Mouse (Mus musculus): ENCODE measurements around the gene Caln1. TPM values are rescaled to one million over a fixed set of nuclear protein-coding genes. Genes with fewer than 3 reads are reported as not detected.

The Caln1 gene
- polyA plus RNA-seq (2012) = 0.01 TPM in 1 of 2 replicates, not detected in the other

DNA sequence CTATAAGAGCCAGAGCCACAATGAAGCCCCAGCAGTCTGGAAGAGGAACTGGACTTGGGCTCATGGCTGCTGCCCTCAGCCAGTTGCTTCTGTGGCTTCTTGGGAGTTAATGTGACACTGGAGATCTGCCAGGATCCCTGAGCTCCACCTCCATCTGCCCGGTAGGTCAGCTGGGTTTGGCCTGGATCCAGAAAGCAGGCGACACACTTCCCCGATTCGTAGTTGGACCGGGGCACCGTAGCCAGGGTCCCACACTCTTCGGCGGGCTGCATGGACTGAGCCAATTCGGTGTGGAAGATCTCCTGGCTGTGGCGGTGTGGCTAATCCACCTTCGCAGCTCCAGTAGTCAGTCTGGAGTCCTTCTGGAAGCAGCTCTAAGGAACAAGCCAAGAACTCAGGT, at the start of gene Caln1:
TSS of gene Caln1 (plus strand) at position 219 of the 400 bp plus-strand sequence.
- Histone ChIP-seq H3K36me3 (ENCODE audit: control insufficient read depth) (no peaks in the 10 kb centered on the region), H3K9me3 (ENCODE audit: control insufficient read depth, low read length) (peaks cover 29% of the 10 kb centered on the region), H3K27me3 (ENCODE audit: control insufficient read depth) (no peaks in the 10 kb centered on the region), H3K4me1 (ENCODE audit: control insufficient read depth) (no peaks in the 10 kb centered on the region), H3K4me3 (replicated peaks) (no peak within 1 kb of the TSS)
- TF ChIP-seq TAL1 (IDR thresholded peaks at IDR 0.05; ENCODE audit: low read length) (no peak), GATA1 (IDR thresholded peaks at IDR 0.05; ENCODE audit: low read length) (no peak)

DNA sequence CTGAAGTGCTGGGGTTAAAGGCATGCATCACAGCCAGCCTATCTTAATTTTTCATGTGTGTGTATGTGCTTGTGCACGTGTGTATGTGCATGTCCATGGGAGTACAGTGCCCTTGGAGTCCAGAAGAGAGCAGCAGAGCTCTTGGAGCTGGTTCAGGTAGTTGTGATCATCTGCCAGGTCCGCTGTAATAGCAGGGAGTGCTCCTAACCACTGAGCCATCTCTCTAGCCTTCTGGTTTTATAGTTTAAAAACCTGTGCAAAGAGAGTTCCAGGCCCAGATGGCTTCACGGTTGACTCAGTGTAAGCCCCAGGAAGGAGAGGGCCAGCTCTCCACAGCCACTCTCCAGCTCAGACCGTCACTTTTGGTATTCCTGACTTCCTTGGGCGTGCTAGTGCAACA, 49.5 kb upstream of the Caln1 start:
- no peaks in the 10 kb centered on the region for H3K4me1 ChIP-seq (ENCODE audit: control insufficient read depth)
- peaks cover 2% of the 10 kb centered on the region; the same call in 1 of the 2 replicates for H3K9me3 ChIP-seq (ENCODE audit: control insufficient read depth, low read length)
- peaks cover 24% of the 10 kb centered on the region for H3K36me3 ChIP-seq (ENCODE audit: control insufficient read depth)
- no peaks in the 10 kb centered on the region for H3K27me3 ChIP-seq (ENCODE audit: control insufficient read depth)
- H3K4me3 ChIP-seq (replicated peaks) = no peak overlapping the region
- TF ChIP-seq TAL1 (IDR thresholded peaks at IDR 0.05; ENCODE audit: low read length) (no peak), GATA1 (IDR thresholded peaks at IDR 0.05; ENCODE audit: low read length) (no peak)

DNA sequence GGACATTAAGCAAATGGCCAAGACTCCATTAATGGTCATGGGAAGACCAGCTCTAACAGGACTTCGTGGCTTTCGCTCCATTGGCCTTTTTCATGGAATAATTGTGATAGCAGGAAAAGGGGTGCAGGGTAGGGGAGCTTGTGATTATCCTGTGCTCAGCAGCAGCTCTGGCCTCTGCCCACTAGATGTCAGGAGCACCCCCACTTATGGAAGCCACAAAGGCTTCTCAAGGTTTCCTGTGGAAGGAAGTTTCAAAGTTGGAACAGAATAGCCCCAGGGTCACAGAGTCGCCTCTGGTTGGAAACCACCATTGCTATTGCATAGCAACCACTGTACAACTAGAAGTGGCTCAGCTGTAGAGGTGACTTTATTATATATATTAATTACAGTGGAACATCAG, 48.8 kb upstream of the Caln1 start:
- H3K9me3 ChIP-seq (ENCODE audit: control insufficient read depth, low read length) = peaks cover 2% of the 10 kb centered on the region; the same call in 1 of the 2 replicates
- no peak for TF ChIP-seq GATA1 (IDR thresholded peaks at IDR 0.05; ENCODE audit: low read length)
- peaks cover 27% of the 10 kb centered on the region for H3K36me3 ChIP-seq (ENCODE audit: control insufficient read depth)
- no peak overlapping the region for H3K4me3 ChIP-seq (replicated peaks)
- H3K27me3 ChIP-seq (ENCODE audit: control insufficient read depth) = no peaks in the 10 kb centered on the region
- H3K4me1 ChIP-seq (ENCODE audit: control insufficient read depth) = no peaks in the 10 kb centered on the region

DNA sequence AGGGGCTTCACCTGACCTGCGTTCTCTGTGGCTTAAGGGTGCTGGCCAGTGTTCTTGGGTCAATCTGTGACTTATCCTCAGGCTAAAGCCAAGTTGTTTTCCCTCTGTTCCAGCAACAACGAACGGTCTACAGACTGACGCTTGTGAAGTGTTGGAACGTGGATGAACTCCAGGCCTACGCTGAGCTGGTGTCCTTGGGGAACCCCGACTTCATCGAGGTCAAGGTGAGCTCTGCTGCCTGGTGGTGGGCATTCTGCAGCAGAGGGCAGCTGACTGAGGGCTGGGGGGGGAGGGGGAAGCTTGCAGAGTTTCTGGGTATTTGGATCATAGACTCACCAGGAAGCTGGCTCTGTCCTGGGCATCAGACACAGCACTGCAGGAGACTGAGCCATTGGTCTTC, 43.8 kb upstream of the Caln1 start:
- TF ChIP-seq TAL1 (IDR thresholded peaks at IDR 0.05; ENCODE audit: low read length) (no peak), GATA1 (IDR thresholded peaks at IDR 0.05; ENCODE audit: low read length) (no peak)
- H3K36me3 ChIP-seq (ENCODE audit: control insufficient read depth) = peaks cover 40% of the 10 kb centered on the region
- no peak overlapping the region for H3K4me3 ChIP-seq (replicated peaks)
- no peaks in the 10 kb centered on the region for H3K4me1 ChIP-seq (ENCODE audit: control insufficient read depth)
- H3K9me3 ChIP-seq (ENCODE audit: control insufficient read depth, low read length) = peaks cover 2% of the 10 kb centered on the region; the same call in 1 of the 2 replicates
- H3K27me3 ChIP-seq (ENCODE audit: control insufficient read depth) = no peaks in the 10 kb centered on the region

DNA sequence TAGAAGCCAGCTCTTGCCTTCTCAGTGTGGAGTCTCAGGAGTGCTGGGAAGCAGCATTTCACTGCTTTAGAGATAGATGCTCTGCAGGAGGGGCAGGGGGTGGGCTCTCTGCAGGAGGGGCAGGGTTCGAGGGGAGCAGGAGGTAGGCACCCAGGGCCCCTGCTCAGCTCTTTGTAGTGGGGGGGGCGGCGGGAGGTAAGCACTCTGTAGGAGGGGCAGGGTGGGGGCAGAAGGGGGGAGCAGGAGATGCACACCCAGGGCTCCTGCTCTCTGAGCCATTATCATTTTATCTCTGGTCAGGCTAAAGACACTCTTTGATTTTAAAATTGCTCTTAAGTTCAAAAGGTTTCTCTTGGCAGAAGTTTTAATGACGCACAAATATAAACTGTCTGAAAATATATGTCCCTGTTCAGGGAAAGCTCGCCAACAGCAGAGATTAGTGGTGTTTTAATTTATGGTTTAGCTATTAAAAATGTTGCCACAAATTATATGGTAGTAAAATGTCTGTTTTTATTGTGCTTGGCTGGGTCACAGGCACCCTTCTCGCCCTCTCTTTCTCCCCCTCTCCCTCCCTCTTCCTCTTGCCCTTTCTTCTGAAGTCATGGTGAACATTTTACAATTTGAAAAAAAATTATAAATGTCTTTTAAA, 41.5 kb upstream of the Caln1 start:
- H3K36me3 ChIP-seq (ENCODE audit: control insufficient read depth) = peaks cover 40% of the 10 kb centered on the region
- no peak for TF ChIP-seq GATA1 (IDR thresholded peaks at IDR 0.05; ENCODE audit: low read length)
- TF ChIP-seq TAL1 (IDR thresholded peaks at IDR 0.05; ENCODE audit: low read length) = no peak

DNA sequence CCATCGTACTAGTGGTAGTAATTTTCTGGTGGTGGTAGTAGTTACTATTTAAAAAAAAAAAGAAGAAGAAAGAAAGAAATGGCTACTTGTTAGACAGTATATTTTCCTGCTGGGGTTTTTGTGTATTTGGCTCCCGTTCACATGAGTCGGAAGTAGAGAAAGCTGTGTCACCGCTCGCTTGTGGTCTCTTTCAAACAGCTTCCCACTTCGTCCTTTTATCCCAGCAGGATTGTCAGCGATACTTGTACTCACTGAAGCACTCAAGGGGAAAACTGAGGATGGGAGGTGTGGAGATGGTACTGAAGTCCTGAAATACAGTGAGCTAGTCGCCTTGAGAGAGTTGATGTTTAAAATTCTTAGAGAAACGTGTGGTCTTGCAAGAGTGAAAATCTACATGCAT, 40.9 kb upstream of the Caln1 start:
- no peak for TF ChIP-seq GATA1 (IDR thresholded peaks at IDR 0.05; ENCODE audit: low read length)
- no peak for TF ChIP-seq TAL1 (IDR thresholded peaks at IDR 0.05; ENCODE audit: low read length)
- H3K4me3 ChIP-seq (replicated peaks) = no peak overlapping the region
- H3K36me3 ChIP-seq (ENCODE audit: control insufficient read depth) = peaks cover 40% of the 10 kb centered on the region
- peaks cover 2% of the 10 kb centered on the region; the same call in 1 of the 2 replicates for H3K9me3 ChIP-seq (ENCODE audit: control insufficient read depth, low read length)
- no peaks in the 10 kb centered on the region for H3K4me1 ChIP-seq (ENCODE audit: control insufficient read depth)
- H3K27me3 ChIP-seq (ENCODE audit: control insufficient read depth) = no peaks in the 10 kb centered on the region

More for the DNA sequence above, 41.5 kb upstream of the Caln1 start:
- peaks cover 2% of the 10 kb centered on the region; the same call in 1 of the 2 replicates for H3K9me3 ChIP-seq (ENCODE audit: control insufficient read depth, low read length)
- H3K4me1 ChIP-seq (ENCODE audit: control insufficient read depth) = no peaks in the 10 kb centered on the region
- H3K27me3 ChIP-seq (ENCODE audit: control insufficient read depth) = no peaks in the 10 kb centered on the region
- H3K4me3 ChIP-seq (replicated peaks) = no peak overlapping the region

DNA sequence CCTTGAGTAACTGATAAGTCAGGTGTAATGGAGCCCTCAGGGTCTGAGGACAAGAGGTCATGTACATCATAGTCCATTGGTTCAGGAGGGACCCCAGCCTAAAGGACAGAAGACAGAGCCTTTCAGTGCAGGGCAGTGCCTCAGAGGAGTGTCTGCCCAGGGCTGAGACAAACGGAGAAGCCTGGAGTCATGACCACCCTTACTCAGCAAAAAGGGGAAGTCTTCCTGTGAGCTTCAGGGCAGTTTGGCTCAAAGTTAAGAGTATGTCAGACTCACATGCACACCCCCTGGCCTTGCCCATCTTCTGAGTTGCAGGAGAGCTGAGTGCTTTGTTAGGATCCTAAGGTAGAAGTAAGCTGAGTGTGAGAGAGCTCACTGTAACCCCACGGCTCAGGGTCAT, 39.4 kb upstream of the Caln1 start:
- H3K36me3 ChIP-seq (ENCODE audit: control insufficient read depth) = peaks cover 40% of the 10 kb centered on the region

DNA sequence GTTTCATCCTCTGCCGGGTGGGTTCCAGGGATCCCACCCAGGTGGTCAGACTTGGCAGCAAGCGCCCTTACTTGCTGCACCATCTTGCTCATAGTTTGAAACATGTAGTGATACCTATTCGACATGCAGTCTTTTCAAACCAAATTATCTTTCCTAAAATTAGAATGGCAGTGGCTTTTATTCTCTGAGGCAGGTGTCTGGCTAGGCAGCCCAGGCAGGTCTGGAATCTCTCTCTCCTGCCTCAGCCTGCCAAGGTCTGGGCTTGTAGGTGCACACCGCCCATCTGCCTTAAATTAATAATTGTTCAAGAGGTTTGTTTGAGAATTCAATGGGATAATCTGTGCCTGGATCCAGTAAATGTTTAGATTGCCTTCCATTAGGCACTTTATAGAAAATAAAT, 38.5 kb upstream of the Caln1 start:
- H3K27me3 ChIP-seq (ENCODE audit: control insufficient read depth) = no peaks in the 10 kb centered on the region
- H3K9me3 ChIP-seq (ENCODE audit: control insufficient read depth, low read length) = peaks cover 4% of the 10 kb centered on the region
- no peaks in the 10 kb centered on the region for H3K4me1 ChIP-seq (ENCODE audit: control insufficient read depth)
- H3K36me3 ChIP-seq (ENCODE audit: control insufficient read depth) = peaks cover 40% of the 10 kb centered on the region
- H3K4me3 ChIP-seq (replicated peaks) = no peak overlapping the region
- TF ChIP-seq TAL1 (IDR thresholded peaks at IDR 0.05; ENCODE audit: low read length) = no peak
- no peak for TF ChIP-seq GATA1 (IDR thresholded peaks at IDR 0.05; ENCODE audit: low read length)

More for the DNA sequence above, 39.4 kb upstream of the Caln1 start:
- Histone ChIP-seq H3K4me3 (replicated peaks) (no peak overlapping the region), H3K9me3 (ENCODE audit: control insufficient read depth, low read length) (peaks cover 1% of the 10 kb centered on the region; the same call in 1 of the 2 replicates), H3K27me3 (ENCODE audit: control insufficient read depth) (no peaks in the 10 kb centered on the region), H3K4me1 (ENCODE audit: control insufficient read depth) (no peaks in the 10 kb centered on the region)
- no peak for TF ChIP-seq GATA1 (IDR thresholded peaks at IDR 0.05; ENCODE audit: low read length)
- no peak for TF ChIP-seq TAL1 (IDR thresholded peaks at IDR 0.05; ENCODE audit: low read length)

DNA sequence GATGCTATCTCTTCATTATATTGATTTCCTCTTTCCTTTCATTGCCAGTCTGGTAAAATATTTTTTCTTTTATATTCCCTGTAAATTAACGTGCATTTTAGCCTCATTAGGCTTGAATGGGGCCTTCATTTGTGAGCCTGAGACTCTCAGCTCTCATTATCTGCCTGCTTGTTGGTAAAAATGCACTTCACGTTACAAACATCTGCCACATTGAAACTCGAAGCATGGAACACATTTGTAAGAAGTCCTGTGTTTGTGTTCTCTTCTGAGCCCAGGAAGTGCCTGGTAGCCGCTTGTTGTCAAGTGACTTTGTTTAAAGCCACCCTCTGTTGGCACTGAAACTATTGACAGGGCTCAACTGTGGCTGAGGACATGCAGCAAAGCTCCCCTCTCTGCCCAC, 38.0 kb upstream of the Caln1 start:
- Histone ChIP-seq H3K27me3 (ENCODE audit: control insufficient read depth) (no peaks in the 10 kb centered on the region), H3K9me3 (ENCODE audit: control insufficient read depth, low read length) (peaks cover 4% of the 10 kb centered on the region), H3K36me3 (ENCODE audit: control insufficient read depth) (peaks cover 42% of the 10 kb centered on the region), H3K4me3 (replicated peaks) (no peak overlapping the region), H3K4me1 (ENCODE audit: control insufficient read depth) (no peaks in the 10 kb centered on the region)
- TF ChIP-seq GATA1 (IDR thresholded peaks at IDR 0.05; ENCODE audit: low read length) (no peak), TAL1 (IDR thresholded peaks at IDR 0.05; ENCODE audit: low read length) (no peak)

Measured in erythroblast, embryonic 14.5 days (primary cell).